Mouse (Mus musculus) lung, postnatal 10 days (tissue): Measurements from ENCODE around the gene Zfp711.

ENCODE experiments used
- DNase-seq: peaks from one replicate; pipeline ENCODE4 v3.0.0; 2021

Zfp711 gene

DNA sequence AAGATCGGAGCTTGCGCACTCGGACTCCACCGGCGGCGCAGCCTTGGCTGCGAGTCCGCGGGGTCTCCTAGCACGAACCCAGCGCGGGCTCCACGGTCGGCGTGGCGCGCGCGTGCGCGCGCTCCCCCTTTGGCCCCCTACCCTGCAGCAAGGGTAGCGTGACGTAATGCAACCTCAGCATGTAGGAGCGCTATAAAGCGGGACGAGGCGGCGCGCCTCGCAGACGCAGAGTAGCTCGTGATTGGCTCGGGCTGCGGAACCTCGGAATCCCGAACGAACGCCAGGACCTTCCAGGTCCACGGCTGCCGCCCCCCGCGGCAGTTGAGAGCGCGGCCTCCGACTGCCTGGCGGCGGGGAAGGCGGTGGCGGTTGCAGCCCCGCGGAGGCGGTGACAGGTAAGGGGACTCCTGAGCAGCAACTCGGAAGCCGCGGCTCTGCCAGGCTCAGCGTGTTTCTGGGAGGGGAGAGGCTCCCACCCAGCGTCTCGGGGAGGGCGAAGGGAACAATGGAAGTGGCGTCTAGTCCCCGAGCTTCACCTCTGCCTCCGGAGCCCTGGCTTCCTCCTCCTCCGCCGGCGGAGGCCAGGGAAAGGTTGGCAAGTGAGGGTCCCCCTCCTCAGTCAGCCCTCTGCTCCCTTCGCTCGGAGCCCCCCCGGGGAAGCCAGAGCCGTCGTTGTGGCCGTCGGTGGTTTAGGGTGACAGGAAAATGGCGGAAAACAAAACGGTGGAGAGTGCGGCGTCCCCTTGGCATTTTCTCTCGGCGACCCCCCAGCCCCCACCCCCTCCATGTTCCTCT, at the start of gene Zfp711:
TSS of gene Zfp711 (plus strand) at position 16 of the 795 bp plus-strand sequence.
- peak; percentile 74 for DNase-seq

DNA sequence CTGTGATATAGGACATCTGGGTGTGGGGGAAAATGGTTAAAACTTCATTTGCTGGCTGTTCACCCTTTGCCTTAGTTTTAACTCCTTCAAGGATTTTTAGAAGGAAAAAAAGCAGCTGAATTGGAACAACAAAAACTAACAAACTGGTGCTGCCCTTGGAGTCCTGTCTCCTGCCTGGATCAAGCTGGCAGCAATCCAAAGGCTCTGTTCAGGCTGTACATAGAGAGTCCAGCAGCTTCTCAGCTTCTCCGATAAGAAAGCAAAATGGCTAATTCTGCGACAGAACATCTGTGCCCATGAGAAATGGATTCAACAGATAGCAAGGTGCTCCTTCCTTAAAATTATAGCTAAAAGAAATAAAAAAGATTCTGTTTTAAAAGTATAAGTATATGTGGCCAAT, 32.6 kb upstream of the Zfp711 start:
- no peak for DNase-seq

- peak; percentile 27 for DNase-seq
Measured at GRCm38 (mm10) chrX:112601306-112602120, 1.2 kb downstream of the Zfp711 start.

DNA sequence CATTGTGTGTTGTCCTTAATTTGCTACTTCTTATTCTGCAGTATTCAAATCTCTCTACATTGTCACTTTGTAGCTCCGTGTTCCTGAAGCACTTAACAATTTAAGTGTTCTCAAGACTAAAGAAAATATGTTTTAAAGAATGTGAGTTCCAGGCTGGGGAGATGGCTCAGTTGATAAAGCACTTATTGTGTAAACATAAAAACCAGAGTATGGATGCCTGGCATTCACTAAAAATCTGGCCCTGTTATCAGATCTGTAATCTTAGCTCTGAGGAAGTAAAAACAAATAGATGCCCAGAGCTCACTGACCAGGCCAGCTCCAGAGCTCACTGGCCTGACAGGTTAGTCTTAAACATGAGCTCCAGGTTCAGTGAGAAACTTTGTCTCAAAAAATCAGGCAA, 75.2 kb downstream of the Zfp711 start:
- DNase-seq, result no peak

DNA sequence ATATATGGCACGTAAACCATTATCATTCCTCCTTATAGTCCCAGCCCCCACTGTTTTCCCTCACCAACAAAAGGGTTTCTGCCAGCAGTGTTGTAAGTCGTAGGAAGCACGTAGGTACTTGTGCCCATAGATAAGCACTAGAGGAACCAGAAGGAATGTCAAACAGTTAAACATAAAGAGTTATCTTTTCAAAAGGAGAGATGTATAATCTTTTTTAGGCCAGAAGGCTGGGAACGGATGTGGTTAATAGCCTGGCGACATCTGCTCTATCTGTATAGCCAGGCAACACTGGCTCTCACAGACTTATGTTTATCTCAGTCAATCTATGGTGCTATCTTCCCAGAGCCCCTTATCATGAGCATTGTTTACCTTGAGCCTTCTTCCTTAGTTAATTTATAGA, 80.3 kb downstream of the Zfp711 start:
- no peak for DNase-seq
